Mouse (Mus musculus) ES-E14 (cell line): ENCODE measurements around the gene Ppp1r14b. TPM values are rescaled to one million over a fixed set of nuclear protein-coding genes. Genes with fewer than 3 reads are reported as not detected.
A peak's percentile ranks its signal among the peaks of the same experiment; 100 is the strongest.

Experiments
- DNase-seq: peaks from one replicate; pipeline ENCODE4 v3.0.0-alpha.2; 2013; ENCODE audit warnings: low read depth, low spot score
- H3K27ac ChIP-seq: 2 replicates; pipeline ENCODE4 v1.5.1; 2012; ENCODE audit warnings: low read depth, mild to moderate bottlenecking, low read length, moderate library complexity, mixed read lengths; ENCODE audit not compliant: poor library complexity, insufficient read depth, severe bottlenecking
- H3K36me3 ChIP-seq: 2 replicates; pipeline ENCODE4 v1.6.1; 2012; ENCODE audit warnings: mild to moderate bottlenecking, low read length, moderate library complexity, mixed read lengths; ENCODE audit not compliant: control insufficient read depth, poor library complexity, insufficient read depth, severe bottlenecking
- H3K4me1 ChIP-seq, 2 experiments: fragments of 150-350 bp in 1 of 2; sonication (generic) in 1 of 2; 2 replicates each; pipeline ENCODE4 v1.6.1; 2012; ENCODE audit warnings: low read length in 2 of 2, mild to moderate bottlenecking in 1 of 2, mixed read lengths in 1 of 2; ENCODE audit not compliant: control insufficient read depth in 2 of 2, insufficient read depth in 2 of 2, poor library complexity in 1 of 2
- H3K4me3 ChIP-seq, 2 experiments: fragments of 150-350 bp in 1 of 2; sonication (generic) in 1 of 2; 2 replicates each; pipeline ENCODE4 v1.5.1; 2012; ENCODE audit warnings: low read length in 2 of 2, low read depth in 1 of 2, mild to moderate bottlenecking in 1 of 2, mixed read lengths in 1 of 2; ENCODE audit not compliant: insufficient read depth in 1 of 2, poor library complexity in 1 of 2, severe bottlenecking in 1 of 2
- H3K9ac ChIP-seq: 2 replicates; pipeline ENCODE4 v1.6.1; 2012; ENCODE audit warnings: low read depth, mild to moderate bottlenecking, low read length, mixed read lengths; ENCODE audit not compliant: poor library complexity, insufficient read depth, severe bottlenecking
- H3K9me3 ChIP-seq: fragments of 150-350 bp; sonication (generic); 2 replicates; pipeline ENCODE4 v1.6.1; 2012; ENCODE audit warnings: low read depth, mild to moderate bottlenecking, low read length; ENCODE audit not compliant: control insufficient read depth, insufficient read depth
- CHD2 ChIP-seq: IDR thresholded peaks from 2 replicates; pipeline ENCODE4 v1.6.1; 2014; ENCODE audit warnings: mild to moderate bottlenecking, low read depth, low read length, inconsistent platforms
- HCFC1 ChIP-seq: IDR thresholded peaks from 2 replicates; pipeline ENCODE4 v1.6.1; 2012; ENCODE audit warnings: low read length, inconsistent platforms, borderline replicate concordance; ENCODE audit not compliant: insufficient read depth
- MAFK ChIP-seq: IDR thresholded peaks from 2 replicates; pipeline ENCODE4 v1.6.1; 2014; ENCODE audit warnings: mild to moderate bottlenecking, low read depth, low read length, inconsistent platforms; ENCODE audit not compliant: insufficient read depth
- ZC3H11A ChIP-seq: IDR thresholded peaks from 2 replicates; pipeline ENCODE4 v1.6.1; 2012; ENCODE audit warnings: low read depth, mild to moderate bottlenecking, inconsistent platforms, low read length, borderline replicate concordance
- ZNF384 ChIP-seq: IDR thresholded peaks from 2 replicates; pipeline ENCODE4 v1.6.1; 2012; ENCODE audit warnings: low read depth, low read length, inconsistent platforms
- in situ Hi-C, 2 experiments: fragments of 600-800 bp; cut with MboI; formaldehyde crosslinking; loops; one replicate each; pipeline ENCODE4 v1.15.1; 2025; ENCODE audit warnings: low sequenced_read_pairs in 2 of 2, inconsistent platforms in 1 of 2; ENCODE audit not compliant: unreplicated experiment in 2 of 2
- total RNA-seq: library from RNA; depleted of rRNA; stranded (reverse); fragments of 300-350 nt; gene quantifications from 2 replicates; pipeline ENCODE4 v1.2.3, GENCODE M21; 2012

Ppp1r14b gene
- total RNA-seq, 1 experiment: 385 TPM

DNA sequence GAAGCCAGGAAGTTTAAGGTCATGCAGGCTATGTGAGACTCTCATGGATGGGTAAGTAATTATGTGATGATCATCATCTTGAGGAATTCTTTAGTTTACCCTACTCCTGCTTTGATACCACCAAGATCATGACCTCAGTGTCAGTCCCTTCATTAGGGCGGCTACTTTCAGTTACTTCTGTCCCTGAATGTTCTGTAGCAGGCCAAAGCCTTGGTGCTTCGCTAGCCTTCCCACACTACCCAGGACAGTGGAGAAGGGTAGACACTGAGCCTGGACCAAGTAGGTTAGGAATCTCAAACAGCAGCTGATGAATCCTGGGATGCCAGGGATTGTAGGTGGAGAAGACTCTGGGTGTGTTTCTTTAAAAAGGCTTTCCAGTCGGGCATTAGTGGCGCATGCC is 6.7 kb downstream of the Ppp1r14b start:
- in situ Hi-C loops: no loop called here
- no peak overlapping the region for H3K9ac ChIP-seq
- H3K27ac ChIP-seq: no peak overlapping the region
- TF ChIP-seq CHD2: no peak
- TF ChIP-seq HCFC1: no peak
- no peak for TF ChIP-seq ZNF384
- TF ChIP-seq ZC3H11A: no peak
- no peak for TF ChIP-seq MAFK
- peaks cover 39% of the 10 kb centered on the region for H3K36me3 ChIP-seq
- no peaks in the 10 kb centered on the region for H3K9me3 ChIP-seq
- H3K4me1 ChIP-seq: peaks cover 3 to 17% of the 10 kb centered on the region in 2 experiments; a peak in 3 of 4 replicates
- DNase-seq: no peak
- peak overlapping the region in 1 of 2 experiments; percentile 80; a peak in 1 of 4 replicates for H3K4me3 ChIP-seq

- in situ Hi-C loops: no loop called here
- H3K4me1 ChIP-seq: peaks cover 3 to 12% of the 10 kb centered on the region in 2 experiments; a peak in 3 of 4 replicates
- peaks cover 20% of the 10 kb centered on the region for H3K36me3 ChIP-seq
- H3K9ac ChIP-seq: no peak overlapping the region
- no peaks in the 10 kb centered on the region for H3K9me3 ChIP-seq
- no peak overlapping the region for H3K4me3 ChIP-seq
- no peak for TF ChIP-seq HCFC1
- TF ChIP-seq CHD2: no peak
- no peak for TF ChIP-seq MAFK
- no peak for TF ChIP-seq ZNF384
- no peak for TF ChIP-seq ZC3H11A
- no peak overlapping the region for H3K27ac ChIP-seq
- no peak for DNase-seq
Measured at GRCm38 (mm10) chr19:6983621-6984020, 8.9 kb downstream of the Ppp1r14b start.

GRCm38 (mm10) chr19:6985300-6985699 is 10.5 kb downstream of the Ppp1r14b start:
- DNase-seq: no peak
- TF ChIP-seq MAFK (no peak), HCFC1 (no peak), ZC3H11A (no peak), ZNF384 (no peak), CHD2 (no peak)
- Histone ChIP-seq H3K4me3 (peak overlapping the region in 1 of 2 experiments; percentile 21; a peak in 2 of 4 replicates), H3K4me1 (peaks cover 0 to 17% of the 10 kb centered on the region in 2 experiments; a peak in 2 of 4 replicates), H3K27ac (no peak overlapping the region), H3K9me3 (no peaks in the 10 kb centered on the region), H3K36me3 (peaks cover 20% of the 10 kb centered on the region), H3K9ac (peak overlapping the region; percentile 2; the same call in 1 of the 2 replicates)
- in situ Hi-C loops: no loop called here

GRCm38 (mm10) chr19:6985951-6986708 is 11.4 kb downstream of the Ppp1r14b start:
- Histone ChIP-seq H3K4me3 (peak overlapping the region; percentile 83 to 92), H3K27ac (no peak overlapping the region), H3K9ac (no peak overlapping the region; the same call in 1 of the 2 replicates), H3K36me3 (peaks cover 20% of the 10 kb centered on the region), H3K9me3 (no peaks in the 10 kb centered on the region), H3K4me1 (peaks cover 0 to 17% of the 10 kb centered on the region in 2 experiments; a peak in 2 of 4 replicates)
- no peak for TF ChIP-seq ZNF384
- TF ChIP-seq CHD2: no peak
- no peak for TF ChIP-seq HCFC1
- no peak for TF ChIP-seq MAFK
- TF ChIP-seq ZC3H11A: no peak
- DNase-seq: no peak
- in situ Hi-C loops: no loop called here
